Mouse (Mus musculus): ENCODE results near the gene Cyp2d10.

The Cyp2d10 gene

GRCm38 (mm10) chr15:82354126-82354945, 52.7 kb downstream of the Cyp2d10 start, which contains the start of gene Ndufa6:
TSS of gene Ndufa6 (minus strand) at chr15:82354322.
- DNase-seq: peak; percentile 98

DNA sequence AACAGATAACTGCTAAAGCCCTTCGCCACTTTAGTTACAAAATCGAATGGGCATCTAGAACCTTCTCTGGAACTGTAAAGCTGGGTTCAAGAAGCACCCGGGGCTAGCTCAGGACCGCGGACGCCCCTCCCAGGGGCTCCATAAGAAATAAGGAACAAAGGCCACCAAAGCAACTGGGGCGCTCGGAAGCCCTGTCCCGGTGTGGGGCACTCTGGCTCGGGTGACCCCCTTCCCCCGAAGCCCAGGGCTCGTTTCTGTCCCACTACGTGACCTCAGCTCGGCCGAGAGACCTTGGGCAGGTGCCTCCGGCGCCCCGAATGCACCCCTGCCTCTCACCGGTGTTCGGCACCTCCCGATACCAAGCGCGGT, 53.3 kb downstream of the Cyp2d10 start:
- DNase-seq: no peak

GRCm38 (mm10) chr15:82353078-82353744, 53.8 kb downstream of the Cyp2d10 start:
- DNase-seq: no peak

All from lung, postnatal 36 days (tissue).